Mouse (Mus musculus) hindbrain, embryonic 14.5 days (tissue): ENCODE data around the gene Tcn2. TPM values are rescaled to one million over a fixed set of nuclear protein-coding genes. Genes with fewer than 3 reads are reported as not detected.

ENCODE experiments used
- ATAC-seq: fragments of 200-750 bp; cut with Nextera tagmentation; 2 replicates; pipeline ENCODE4 v1.8.0; 2017; ENCODE audit warnings: moderate number of reproducible peaks, mild to moderate bottlenecking, moderate TSS enrichment, moderate library complexity; ENCODE audit not compliant: low FRiP score
- DNase-seq: peaks from one replicate; pipeline ENCODE4 v3.0.0-alpha.2; 2015; ENCODE audit warnings: low spot score
- H3K27ac ChIP-seq: fragments of 300-500 bp; sonication (generic); 2 replicates; pipeline ENCODE4 v1.5.1; 2014; ENCODE audit warnings: mild to moderate bottlenecking, moderate library complexity
- H3K27me3 ChIP-seq: fragments of 300-500 bp; sonication (generic); 2 replicates; pipeline ENCODE4 v1.6.1; 2014; ENCODE audit warnings: mild to moderate bottlenecking, low read length, mixed read lengths; ENCODE audit not compliant: control insufficient read depth, insufficient read depth
- H3K36me3 ChIP-seq: fragments of 300-500 bp; sonication (generic); replicated peaks from 2 replicates; pipeline ENCODE4 v1.6.1; 2014; ENCODE audit not compliant: control insufficient read depth, insufficient read depth
- H3K4me1 ChIP-seq: fragments of 300-500 bp; sonication (generic); replicated peaks from 2 replicates; pipeline ENCODE4 v1.6.1; 2014; ENCODE audit warnings: antibody characterized with exemption, low read length, mixed read lengths; ENCODE audit not compliant: control insufficient read depth, insufficient read depth
- H3K4me2 ChIP-seq: fragments of 300-500 bp; sonication (generic); replicated peaks from 2 replicates; pipeline ENCODE4 v1.6.1; 2014; ENCODE audit warnings: mild to moderate bottlenecking, moderate library complexity
- H3K4me3 ChIP-seq: fragments of 300-500 bp; sonication (generic); replicated peaks from 2 replicates; pipeline ENCODE4 v1.5.1; 2014; ENCODE audit warnings: mild to moderate bottlenecking, low read length
- H3K9ac ChIP-seq: fragments of 300-500 bp; sonication (generic); 2 replicates; pipeline ENCODE4 v1.6.1; 2014
- H3K9me3 ChIP-seq: fragments of 300-500 bp; sonication (generic); 2 replicates; pipeline ENCODE4 v1.6.1; 2016; ENCODE audit warnings: low read length; ENCODE audit not compliant: control insufficient read depth
- WGBS: fragments of 180-500 bp; shearing (Covaris S2); extraction: QIAGEN DNeasy Blood & Tissue Kit; methylation state at CpG from one replicate; pipeline ENCODE4 v1.1.7; 2014; 5-methylcytosine and 5-hydroxymethylcytosine counted together
- polyA plus RNA-seq: library from polyadenylated mRNA; unstranded; fragments of >200 nt; fragmentation: Nextera tagmentation; extraction: Ambion mirVana; gene quantifications from 2 replicates; pipeline ENCODE4 v1.2.1, GENCODE M21; 2014

Gene Tcn2
- polyA plus RNA-seq, result 31.0 and 31.4 TPM in 2 replicates

DNA sequence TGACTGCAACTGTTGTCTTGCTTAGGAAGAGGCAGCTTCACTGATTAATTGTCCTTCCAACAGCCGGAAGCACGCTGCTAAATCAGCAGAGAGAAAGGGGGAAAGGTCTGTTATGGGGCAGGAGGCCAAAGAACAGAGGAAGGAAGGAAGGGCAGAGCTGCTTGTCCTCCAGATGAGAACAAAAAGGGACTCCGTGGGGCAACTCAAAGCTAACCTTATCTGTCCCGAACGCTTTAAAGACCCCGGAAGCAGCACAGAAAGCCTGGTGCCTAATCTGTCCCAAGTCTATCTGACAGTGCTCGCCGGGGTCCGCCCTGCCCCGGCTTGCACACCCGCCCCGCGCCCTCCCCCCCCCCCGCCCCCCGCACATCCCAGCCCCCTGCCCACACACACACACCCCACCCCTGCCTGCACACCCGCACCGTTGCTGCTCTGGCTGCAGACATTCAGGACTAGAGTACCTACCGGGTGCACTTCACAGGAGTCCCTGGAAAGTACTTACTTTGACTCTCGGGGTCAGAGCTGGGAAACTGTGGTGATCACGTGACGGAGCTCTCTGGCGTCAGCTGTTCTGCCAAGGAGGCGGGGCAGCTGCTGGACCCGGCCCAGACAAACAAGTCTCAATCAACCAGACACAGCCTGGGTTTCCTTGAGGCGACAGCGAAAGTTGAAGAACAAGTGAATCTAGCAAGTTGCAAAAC is at the start of gene Tcn2:
TSS of gene Tcn2 (minus strand) at position 649 of the 701 bp plus-strand sequence.
- no peak within 1 kb of the TSS for H3K27ac ChIP-seq
- H3K4me3 ChIP-seq, result peak within 1 kb of the TSS; percentile 44
- under 1% methylated on average over 21 of the region's 26 CpGs for WGBS
- H3K27me3 ChIP-seq, result no peaks in the 10 kb centered on the region
- H3K36me3 ChIP-seq, result 0 out of 2 replicates have a peak, but pooled peaks cover 5% of the 10 kb centered on the region
- no peaks in the 10 kb centered on the region for H3K9me3 ChIP-seq
- peak within 1 kb of the TSS; percentile 57 for H3K9ac ChIP-seq
- DNase-seq (peak; percentile 74), ATAC-seq (peak; percentile 79)
- H3K4me2 ChIP-seq, result peak within 1 kb of the TSS; percentile 73
- H3K4me1 ChIP-seq, result peaks cover 10% of the 10 kb centered on the region; the same call in 1 of the 2 replicates

GRCm38 (mm10) chr11:3981536-3981935 is 49.6 kb upstream of the Tcn2 start:
- Histone ChIP-seq H3K4me2 (no peak overlapping the region), H3K4me3 (no peak overlapping the region), H3K9ac (no peak overlapping the region), H3K36me3 (peaks cover 51% of the 10 kb centered on the region), H3K9me3 (no peaks in the 10 kb centered on the region), H3K27ac (no peak overlapping the region), H3K27me3 (peaks cover 10% of the 10 kb centered on the region; the same call in 1 of the 2 replicates), H3K4me1 (no peaks in the 10 kb centered on the region)
- 78% methylated on average over 6 of the region's 6 CpGs for WGBS
- ATAC-seq (no peak), DNase-seq (no peak)

DNA sequence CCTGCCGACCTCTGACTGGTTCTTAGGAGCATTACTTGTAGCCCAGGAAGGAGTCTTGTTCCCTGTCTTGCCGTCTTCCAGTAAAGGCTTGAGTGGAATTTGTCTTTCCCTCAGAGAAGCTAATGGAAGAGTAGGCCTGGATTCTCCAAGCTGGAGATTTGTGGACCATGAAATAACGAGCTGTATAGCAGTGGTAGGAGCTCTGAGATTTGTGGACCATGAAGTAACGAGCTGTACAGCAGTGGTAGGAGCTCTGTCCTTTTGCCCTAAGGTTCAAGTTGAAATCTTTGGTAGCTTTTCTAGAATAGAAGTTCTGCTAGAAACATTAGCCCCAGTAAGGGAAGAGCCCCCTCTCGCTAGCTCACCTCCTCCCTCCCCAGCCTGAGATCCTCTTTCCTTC is 46.5 kb upstream of the Tcn2 start:
- Histone ChIP-seq H3K4me2 (no peak overlapping the region), H3K27me3 (peaks cover 4% of the 10 kb centered on the region; the same call in 1 of the 2 replicates), H3K27ac (no peak overlapping the region), H3K4me3 (no peak overlapping the region), H3K9ac (no peak overlapping the region), H3K36me3 (peaks cover 82% of the 10 kb centered on the region), H3K9me3 (no peaks in the 10 kb centered on the region), H3K4me1 (no peaks in the 10 kb centered on the region)
- DNase-seq (no peak), ATAC-seq (no peak)
- 96% methylated on average over 5 of the region's 5 CpGs for WGBS

- no peak for ATAC-seq
- WGBS, result 98% methylated on average over 6 of the region's 6 CpGs
- Histone ChIP-seq H3K4me1 (no peaks in the 10 kb centered on the region), H3K36me3 (peaks cover 99% of the 10 kb centered on the region), H3K27ac (no peak within 1 kb of the TSS), H3K27me3 (no peaks in the 10 kb centered on the region), H3K4me3 (no peak within 1 kb of the TSS), H3K4me2 (no peak within 1 kb of the TSS), H3K9me3 (no peaks in the 10 kb centered on the region), H3K9ac (no peak within 1 kb of the TSS)
- no peak for DNase-seq
These were observed 44.7 kb upstream of the Tcn2 start, which contains the start of gene 4930556J24Rik for GRCm38 (mm10) chr11:3976678-3977077. Gene 4930556J24Rik, minus strand, starts transcription at chr11:3976778.

GRCm38 (mm10) chr11:3974311-3974710 is 42.4 kb upstream of the Tcn2 start:
- 54% methylated on average over 3 of the region's 3 CpGs for WGBS
- H3K27ac ChIP-seq, result no peak overlapping the region
- no peak overlapping the region for H3K4me3 ChIP-seq
- H3K36me3 ChIP-seq, result peaks cover 100% of the 10 kb centered on the region
- DNase-seq (no peak), ATAC-seq (no peak)
- H3K27me3 ChIP-seq, result no peaks in the 10 kb centered on the region
- no peak overlapping the region for H3K4me2 ChIP-seq
- no peaks in the 10 kb centered on the region for H3K9me3 ChIP-seq
- H3K9ac ChIP-seq, result no peak overlapping the region
- no peaks in the 10 kb centered on the region for H3K4me1 ChIP-seq

DNA sequence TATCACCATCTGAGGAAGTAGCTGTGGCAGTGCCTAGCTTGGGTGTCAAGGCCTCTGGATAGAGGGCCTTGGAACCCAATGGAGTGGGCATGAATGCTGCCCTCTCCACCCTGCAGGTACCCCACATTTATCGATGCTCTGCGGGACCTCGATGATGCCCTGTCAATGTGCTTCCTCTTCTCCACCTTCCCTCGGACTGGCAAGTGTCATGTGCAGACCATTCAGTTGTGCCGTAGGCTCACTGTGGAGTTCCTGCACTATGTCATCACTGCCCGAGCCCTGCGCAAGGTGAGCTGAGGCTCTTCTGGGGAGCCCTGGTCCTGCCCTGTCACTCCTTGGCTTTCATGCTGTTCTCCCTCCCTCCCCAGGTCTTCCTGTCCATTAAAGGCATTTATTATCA is 41.1 kb upstream of the Tcn2 start:
- ATAC-seq, result no peak
- H3K4me2 ChIP-seq, result no peak overlapping the region
- no peaks in the 10 kb centered on the region for H3K4me1 ChIP-seq
- no peak overlapping the region for H3K27ac ChIP-seq
- H3K9me3 ChIP-seq, result no peaks in the 10 kb centered on the region
- H3K27me3 ChIP-seq, result no peaks in the 10 kb centered on the region
- no peak overlapping the region for H3K9ac ChIP-seq
- peaks cover 100% of the 10 kb centered on the region for H3K36me3 ChIP-seq
- 93% methylated on average over 7 of the region's 7 CpGs for WGBS
- no peak for DNase-seq
- no peak overlapping the region for H3K4me3 ChIP-seq

- 97% methylated on average over 7 of the region's 7 CpGs for WGBS
- H3K4me2 ChIP-seq, result no peak overlapping the region
- no peak overlapping the region for H3K4me3 ChIP-seq
- DNase-seq (no peak), ATAC-seq (no peak)
- H3K9ac ChIP-seq, result no peak overlapping the region
- H3K27ac ChIP-seq, result no peak overlapping the region
- H3K4me1 ChIP-seq, result no peaks in the 10 kb centered on the region
- H3K27me3 ChIP-seq, result no peaks in the 10 kb centered on the region
- no peaks in the 10 kb centered on the region for H3K9me3 ChIP-seq
- H3K36me3 ChIP-seq, result peaks cover 72% of the 10 kb centered on the region
These were observed 38.4 kb upstream of the Tcn2 start for GRCm38 (mm10) chr11:3970361-3970760.

DNA sequence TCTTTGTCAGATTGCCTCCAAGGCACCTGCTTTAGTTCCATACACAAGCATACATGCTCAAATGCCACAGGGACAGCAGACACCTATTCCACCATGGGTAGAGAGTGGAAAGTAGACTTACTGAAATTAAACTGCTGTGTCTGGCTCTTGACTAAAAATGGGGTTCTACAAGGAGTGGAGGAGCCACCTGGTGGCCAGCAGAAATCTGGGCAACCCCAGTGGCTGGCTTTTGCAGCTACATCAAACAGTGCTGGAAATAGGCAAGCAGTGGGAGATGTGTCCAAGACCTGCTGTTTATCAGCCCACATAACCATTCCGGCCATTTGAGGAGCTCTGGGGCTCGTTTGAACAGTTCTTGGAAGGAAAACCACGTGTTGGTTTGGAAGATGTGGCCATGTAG is 37.9 kb upstream of the Tcn2 start:
- Histone ChIP-seq H3K4me2 (no peak overlapping the region), H3K4me3 (no peak overlapping the region), H3K9ac (no peak overlapping the region), H3K36me3 (peaks cover 67% of the 10 kb centered on the region), H3K27me3 (no peaks in the 10 kb centered on the region), H3K9me3 (no peaks in the 10 kb centered on the region), H3K27ac (no peak overlapping the region), H3K4me1 (peaks cover 3% of the 10 kb centered on the region)
- ATAC-seq (no peak), DNase-seq (no peak)
- WGBS, result 85% methylated on average over 3 of the region's 3 CpGs

DNA sequence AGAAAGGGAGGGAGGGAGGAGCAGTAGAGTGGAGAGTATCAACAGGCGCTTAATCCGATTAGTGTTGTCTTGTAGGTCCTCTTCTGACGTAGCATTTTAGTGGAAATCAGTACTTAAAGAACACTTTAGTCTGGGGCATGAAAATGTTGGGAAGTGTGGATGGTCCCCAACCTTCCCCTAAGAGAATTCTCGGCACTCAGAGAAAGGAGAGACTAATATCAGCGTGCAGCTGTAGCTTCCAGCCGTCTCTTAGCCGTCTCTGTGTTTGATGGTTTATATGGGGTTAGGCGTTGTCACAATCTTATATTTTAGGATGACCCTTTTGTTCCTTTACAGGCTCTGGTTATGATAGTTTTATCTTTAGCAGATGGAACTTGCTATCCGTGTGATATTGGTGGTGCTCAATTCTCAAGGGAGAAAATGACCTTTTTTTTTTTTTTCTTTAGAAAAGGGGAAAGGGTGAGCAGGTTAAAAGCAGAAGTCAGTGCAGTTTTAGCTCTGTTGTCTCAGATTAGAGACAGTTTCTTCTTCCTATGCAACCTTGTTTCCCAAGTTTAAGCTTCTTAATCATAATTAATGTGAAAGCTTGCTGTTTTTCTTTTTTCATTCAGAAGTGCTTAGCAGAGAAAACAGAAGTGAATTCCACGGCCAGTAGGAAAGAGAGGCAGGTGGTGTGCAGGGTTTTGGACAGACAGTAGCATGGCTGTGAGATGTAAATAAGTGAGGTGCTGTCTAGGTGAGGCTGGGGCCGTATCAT is 32.6 kb upstream of the Tcn2 start:
- DNase-seq (no peak), ATAC-seq (0 out of 2 replicates have a peak, but pooled peaks have one; percentile 15)
- H3K9me3 ChIP-seq, result no peaks in the 10 kb centered on the region
- no peak overlapping the region for H3K27ac ChIP-seq
- H3K4me1 ChIP-seq, result peaks cover 8% of the 10 kb centered on the region
- WGBS, result 17% methylated on average over 11 of the region's 11 CpGs
- peak overlapping the region; percentile 61 for H3K9ac ChIP-seq
- peak overlapping the region; percentile 75 for H3K4me3 ChIP-seq
- H3K4me2 ChIP-seq, result peak overlapping the region; percentile 93
- H3K27me3 ChIP-seq, result no peaks in the 10 kb centered on the region
- H3K36me3 ChIP-seq, result peaks cover 15% of the 10 kb centered on the region
